Mouse (Mus musculus) left cerebral cortex, postnatal 14 days (tissue): ENCODE data around the gene Dcdc2a. TPM values are rescaled to one million over a fixed set of nuclear protein-coding genes. Genes with fewer than 3 reads are reported as not detected.

Experiments
- DNase-seq, 2 experiments: peaks; one replicate each; pipeline ENCODE4 v3.0.0; 2021 to 2022; ENCODE audit warnings: low spot score in 2 of 2, mixed read lengths in 1 of 2
- intact Hi-C: fragments of 180-260 bp; cut with DNase I; formaldehyde crosslinking; loops from one replicate; pipeline ENCODE4 v1.15.1; 2025
- total RNA-seq, 2 experiments: library from RNA; stranded (reverse); gene quantifications; 2 replicates each; pipeline ENCODE4 v1.2.3; 2021

Dcdc2a gene
- total RNA-seq, 2 experiments from 2014 or later, result 3.5 to 8.5 TPM

DNA sequence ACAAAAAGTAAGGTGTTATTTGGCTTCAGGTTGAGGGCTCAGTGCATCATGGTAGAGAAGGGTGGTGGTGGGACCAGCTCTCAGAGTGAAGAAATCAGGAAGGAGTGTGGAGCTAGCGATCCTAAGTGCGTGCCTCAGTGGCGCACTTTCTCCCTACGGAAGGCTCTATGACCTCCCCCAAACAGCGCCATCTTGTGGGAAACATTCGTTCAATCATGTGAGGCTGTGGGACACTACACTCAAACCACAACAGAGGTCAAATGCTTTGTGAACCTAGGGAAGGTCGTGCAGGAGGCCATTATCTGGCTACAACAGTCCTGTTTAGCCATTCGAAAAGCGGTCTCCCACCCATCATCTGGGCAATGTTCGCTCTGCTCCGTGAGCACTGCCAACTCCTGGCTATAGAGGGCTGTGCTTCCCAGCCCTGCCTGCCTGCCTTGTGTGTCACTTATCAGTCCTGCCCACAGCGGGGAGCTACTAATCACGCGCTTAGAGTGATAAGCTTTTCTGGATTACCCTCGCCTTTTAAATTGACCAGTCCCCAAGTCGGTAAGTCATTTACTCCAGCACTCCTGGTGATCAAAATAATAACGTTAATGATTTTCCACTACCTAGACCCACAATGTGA, 94.5 kb downstream of the Dcdc2a start:
- intact Hi-C loops, result no loop called here
- no peak for DNase-seq

DNA sequence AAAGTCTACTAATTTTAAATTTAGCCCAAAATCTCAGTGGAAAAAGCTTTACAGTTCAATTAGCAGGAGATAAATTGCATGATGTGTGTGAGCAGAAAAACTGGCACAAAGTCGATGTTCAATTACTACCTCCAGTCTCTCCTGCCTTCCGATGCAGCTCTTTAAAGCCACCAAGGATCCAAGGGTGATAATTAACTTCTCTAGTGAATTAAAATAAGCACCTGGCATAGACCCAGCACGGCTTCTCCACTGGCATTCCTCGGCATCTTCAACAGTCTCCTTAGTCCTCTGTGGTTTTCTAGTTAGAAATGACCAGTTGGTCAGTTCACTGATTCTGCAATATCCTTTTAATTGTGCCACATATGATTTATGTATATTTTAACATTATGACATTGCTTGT, 95.1 kb downstream of the Dcdc2a start:
- intact Hi-C loops, result no loop called here
- no peak for DNase-seq

DNA sequence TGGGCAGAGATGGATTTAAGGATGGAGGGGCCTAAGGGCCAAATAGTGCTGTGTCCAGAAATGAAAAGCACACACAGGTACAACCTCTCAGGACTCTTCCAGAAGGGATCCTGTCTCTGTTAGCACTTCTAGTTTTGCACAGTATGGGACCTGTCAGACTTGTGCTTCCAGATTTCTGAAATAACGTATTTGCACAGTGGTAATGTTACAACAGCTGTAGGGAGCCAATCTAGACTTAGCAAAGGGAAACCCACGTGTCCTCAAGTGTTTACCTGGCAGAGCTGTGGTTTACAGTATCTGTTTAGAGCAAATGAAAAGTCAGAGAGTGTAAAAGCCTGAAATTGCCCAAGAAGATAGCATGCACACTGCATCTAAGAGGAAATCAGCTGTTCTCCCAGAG, 104.1 kb downstream of the Dcdc2a start:
- intact Hi-C loops, result no loop called here
- no peak for DNase-seq

DNA sequence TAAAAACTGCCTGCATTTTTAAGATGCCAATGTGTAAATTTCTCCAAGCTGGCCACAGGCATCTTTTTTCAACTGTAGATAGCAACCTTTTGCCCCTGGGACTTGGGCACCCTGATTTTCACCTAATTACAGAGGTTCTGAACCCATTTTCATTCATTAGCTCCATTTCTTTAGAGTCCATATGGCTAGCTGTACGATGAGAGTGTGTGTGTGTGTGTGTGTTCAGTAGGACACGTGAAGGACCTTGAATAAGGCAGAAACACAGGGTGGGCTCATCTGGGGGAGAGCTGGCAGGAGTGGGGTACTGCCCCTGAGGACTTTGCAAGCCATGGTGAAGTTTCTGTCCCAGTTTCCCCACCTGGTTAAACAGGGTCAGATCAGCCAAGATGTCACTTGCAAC, 105.0 kb downstream of the Dcdc2a start:
- no peak for DNase-seq
- intact Hi-C loops, result no loop called here

DNA sequence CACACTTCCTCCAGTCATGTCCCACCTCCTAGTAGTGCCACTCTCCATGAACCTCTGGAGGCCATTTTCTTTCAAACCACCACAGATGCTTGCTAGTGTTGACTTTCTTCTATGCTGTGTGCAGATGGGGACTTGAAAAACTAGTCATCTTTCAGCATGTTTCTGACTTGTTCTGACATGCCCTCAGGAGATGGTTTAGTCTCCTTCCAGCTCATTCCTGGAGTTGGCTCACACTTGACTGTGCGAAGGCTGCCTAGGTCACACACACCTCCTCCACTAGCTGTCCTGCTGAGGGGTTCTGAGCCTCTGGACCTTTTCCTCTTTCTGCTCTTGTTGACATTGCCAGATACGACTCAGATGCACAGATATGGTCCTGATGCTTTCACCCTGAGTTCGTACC, 106.8 kb downstream of the Dcdc2a start:
- no peak for DNase-seq
- intact Hi-C loops, result no loop called here

DNA sequence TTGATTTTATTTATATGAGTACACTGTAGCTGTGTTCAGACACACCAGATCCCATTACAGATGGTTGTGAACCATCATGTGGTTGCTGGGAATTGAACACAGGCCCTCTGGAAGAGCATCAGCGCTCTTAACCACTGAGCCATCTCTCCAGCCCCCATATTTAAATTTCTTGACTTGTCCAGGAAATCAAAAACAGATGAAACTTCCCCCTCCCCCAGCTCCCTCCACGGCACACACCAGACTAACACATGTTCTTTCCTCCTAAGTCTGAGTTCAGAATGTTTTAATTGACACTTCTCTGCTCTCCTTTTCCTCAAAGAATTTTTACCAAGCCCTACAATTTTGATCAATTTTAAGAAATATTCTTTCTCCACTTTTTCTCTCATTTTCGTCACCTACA, 113.1 kb downstream of the Dcdc2a start:
- intact Hi-C loops, result no loop called here
- DNase-seq, result no peak

DNA sequence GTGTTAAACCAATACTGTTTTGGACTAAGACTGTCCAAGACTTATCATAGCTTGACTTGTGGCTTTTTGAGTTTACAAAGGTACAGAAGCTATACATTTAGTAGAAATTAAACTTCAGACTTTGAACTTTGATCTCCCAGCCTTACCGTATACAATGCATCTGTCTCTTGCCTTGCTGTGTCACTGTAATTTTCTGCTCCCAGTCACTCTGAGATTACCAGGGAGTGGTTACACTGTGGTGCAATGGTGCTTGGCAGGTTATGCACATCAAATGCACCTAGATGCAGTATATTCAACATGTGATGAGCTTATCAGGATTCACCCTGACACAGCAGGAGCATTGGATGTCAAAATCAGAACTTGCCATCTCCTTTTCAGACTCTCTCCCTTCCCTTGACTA, 122.0 kb downstream of the Dcdc2a start:
- DNase-seq, result no peak
- intact Hi-C loops, result no loop called here

DNA sequence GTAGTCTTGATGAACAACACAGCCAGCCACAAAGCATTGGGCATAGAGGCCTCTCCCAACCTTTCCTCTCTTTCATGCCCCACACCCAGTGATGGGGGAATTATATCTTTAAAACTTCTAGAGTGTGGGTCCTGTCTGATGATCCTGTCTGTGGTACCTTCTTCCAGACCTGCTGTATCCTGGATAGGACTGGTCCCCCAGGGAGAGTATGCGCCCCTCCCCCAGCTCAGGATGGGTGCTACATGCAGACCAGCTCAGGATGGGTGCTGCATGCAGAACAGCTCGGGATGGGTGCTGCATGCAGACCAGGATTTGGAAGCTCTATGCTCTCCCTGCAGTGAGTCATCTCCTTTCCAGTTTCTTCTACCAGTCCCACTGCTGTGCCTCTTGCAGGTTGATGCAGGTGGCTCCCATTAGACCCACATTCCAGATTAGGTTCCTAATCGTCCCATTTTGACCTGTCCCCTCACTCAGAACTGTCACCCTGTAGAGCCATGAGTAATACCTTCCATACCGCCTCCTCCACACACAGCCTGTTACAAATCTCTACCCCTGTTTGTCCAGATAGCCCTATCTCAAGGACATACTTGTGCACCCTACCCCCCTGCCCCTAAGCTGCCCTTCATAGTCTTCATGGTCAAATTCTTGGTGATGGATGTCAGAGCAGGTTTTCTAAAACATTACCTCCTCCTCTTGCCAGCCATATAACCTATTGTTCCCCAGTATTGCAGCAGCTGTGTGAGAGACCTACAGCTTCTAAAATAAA, 122.6 kb downstream of the Dcdc2a start:
- no peak for DNase-seq
- intact Hi-C loops, result no loop called here

DNA sequence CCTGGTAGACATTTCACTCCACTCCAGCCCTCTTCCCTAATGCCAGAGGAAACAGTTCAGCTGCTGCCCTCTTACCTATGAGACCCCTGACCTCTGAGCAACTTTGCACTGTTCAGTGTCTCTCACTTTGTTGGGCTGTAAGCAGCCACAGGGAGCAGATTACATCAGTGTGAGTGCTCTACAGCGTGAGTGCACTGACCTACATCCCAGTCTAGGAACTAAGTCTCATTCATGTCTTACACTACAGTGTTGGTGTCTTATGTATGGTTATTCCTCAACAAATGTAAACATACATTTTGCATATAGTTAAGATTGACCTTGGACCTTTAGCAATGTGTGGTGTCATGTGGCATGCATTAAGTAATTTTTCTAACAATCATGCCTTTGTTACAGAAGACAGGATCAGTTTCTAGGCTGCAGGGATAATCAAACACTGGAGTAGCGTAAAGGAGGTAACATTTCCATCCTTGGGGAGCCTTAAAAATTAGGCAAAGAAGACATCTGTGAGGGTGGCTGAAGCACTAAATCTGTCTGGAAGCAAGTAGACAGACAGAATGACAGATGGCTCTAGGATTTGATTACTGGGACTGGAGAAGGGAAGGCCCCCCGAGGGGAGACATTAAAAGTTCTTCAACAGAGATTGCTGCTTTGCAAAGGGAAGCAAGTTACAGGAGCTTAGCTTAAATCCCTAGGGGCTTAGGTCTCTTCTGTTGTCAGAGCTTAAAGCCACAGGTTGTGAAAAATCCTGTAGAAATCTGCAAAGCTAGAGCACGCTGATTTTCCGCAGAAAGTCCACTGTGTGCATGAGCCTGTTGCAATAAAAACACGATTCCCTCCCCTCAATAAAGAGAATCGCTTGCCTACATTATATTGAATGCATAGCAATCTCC, 130.9 kb downstream of the Dcdc2a start:
- no peak for DNase-seq
- intact Hi-C loops, result no loop called here

DNA sequence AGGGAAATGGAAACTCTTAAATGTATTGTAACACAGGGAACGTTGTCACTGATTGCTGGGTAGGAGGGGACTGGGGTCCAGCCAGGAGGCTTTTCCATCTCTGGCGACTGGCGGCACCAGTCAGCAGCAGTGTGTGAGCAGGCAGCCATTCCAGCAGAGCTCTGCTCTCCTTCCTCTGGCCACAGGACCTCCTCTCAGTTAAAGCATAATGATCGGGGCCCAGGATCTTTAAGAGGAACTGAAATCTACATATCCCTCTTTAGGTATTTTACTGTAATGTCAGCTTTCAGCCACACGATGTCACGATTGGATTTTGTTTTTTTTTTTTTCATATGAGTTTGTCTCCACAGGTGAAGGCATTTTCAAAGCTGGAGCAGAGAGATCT, 131.5 kb downstream of the Dcdc2a start:
- DNase-seq, result peak; percentile 30 to 40
- intact Hi-C loops, result no loop called here

DNA sequence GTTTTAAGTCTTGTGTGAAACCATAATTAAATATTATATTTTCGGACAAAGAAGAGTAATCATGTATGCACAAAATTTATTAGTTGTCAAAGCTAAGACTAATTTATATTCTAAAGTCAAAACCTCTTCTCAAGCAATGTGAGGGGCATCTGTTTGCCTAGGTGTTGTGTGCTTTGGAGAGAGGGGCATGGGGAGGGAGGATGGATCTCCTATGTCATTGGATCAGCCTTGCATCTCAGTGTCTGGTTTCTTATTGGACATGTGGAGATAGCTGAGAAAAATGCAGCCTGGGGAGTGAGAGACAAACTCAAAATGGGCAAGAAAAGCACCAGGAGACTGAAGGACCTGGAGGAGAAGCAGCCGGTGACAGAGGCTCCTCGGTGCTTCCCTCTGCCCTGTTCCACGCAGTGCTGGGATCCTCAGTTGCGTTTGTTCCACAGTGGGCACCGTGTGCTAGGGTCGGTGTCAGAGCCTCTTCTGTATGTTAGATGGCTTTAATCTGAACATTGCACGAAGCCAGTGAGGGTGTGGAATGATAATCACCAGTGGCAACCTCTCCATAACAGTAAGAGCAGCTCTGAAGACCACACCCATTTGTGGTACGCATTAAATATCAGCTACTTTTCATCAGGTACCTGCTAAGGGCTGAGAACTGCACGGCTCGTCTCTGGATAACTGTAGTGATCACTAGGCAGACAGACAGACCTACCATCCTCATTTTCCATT, 133.8 kb downstream of the Dcdc2a start:
- DNase-seq, result no peak
- intact Hi-C loops, result no loop called here

DNA sequence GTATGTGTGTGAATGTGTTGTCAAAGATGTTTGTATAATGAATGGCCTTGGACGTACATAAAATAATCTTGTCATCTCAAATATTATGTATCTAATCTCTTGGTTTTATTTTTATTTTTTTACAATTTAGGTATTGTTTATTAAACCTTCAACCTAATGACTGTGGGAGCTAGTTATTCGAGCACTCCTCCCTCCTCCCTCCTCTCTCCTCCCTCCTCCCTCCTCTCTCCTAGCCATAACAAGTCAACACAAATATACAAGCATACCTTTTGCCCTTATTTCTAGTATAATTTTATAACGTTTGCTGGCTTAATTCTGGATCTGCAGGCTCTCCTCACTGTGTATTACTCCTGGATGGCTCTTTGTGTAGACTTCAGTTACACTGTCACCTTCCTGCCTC, 134.4 kb downstream of the Dcdc2a start:
- no peak for DNase-seq
- intact Hi-C loops, result no loop called here

DNA sequence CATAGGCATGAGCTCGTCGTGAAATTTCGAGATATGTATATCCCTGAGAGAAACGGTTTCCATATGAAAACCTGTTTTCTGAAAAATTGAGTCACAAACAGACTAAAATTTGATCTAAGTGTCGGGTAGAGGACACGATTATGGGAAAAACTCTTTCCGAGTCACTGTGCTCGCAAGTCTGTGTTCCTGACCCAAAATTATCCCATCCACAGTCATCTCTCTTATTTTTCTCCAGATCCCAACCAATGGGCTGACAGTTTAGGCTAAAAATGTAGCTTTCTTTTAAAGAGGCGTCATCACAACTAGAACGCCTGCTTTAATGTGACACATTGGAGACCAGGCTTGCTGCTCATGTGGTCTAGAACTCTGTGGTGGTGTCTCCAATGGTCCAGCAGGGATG, 139.9 kb downstream of the Dcdc2a start:
- intact Hi-C loops, result no loop called here
- DNase-seq, result peak; percentile 30 to 45

DNA sequence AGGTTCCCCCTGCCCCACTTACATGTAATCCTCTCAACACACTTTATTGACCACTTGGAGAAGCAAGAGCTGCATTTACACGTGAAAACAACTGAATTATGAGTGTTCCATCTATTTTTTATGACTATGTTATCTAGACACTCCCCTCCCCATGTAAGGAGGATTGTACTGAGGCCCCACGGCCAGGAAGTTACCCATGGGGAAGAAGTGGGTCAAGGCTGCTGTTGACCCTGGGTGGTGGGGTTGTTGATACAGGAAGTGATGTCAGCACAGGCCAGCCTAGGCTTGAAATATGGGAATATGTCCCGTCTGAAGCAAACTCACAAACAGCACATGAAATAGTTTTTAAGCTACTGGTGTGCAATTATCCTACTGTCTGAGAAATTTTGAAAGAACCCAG, 144.1 kb downstream of the Dcdc2a start:
- DNase-seq, result no peak
- intact Hi-C loops, result no loop called here

DNA sequence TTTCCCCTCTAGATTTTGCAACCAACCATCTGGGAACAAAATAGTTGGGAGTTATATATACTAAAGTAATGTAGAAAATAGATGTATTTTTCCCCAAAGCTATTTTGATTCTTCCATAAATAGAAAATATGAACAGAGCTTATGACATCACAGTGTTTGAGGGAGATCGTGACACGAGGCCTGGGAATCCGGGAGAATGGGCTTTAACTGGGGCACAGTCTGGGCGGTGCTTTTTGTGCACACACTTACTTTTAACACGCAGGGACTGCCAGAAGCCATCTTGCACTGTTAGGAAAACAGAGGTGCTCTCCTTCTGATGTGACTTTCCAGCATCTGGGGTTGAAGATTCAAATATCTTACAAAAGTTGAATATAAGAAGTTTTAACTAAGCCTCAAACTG, 151.1 kb downstream of the Dcdc2a start:
- no peak for DNase-seq
- intact Hi-C loops, result no loop called here

DNA sequence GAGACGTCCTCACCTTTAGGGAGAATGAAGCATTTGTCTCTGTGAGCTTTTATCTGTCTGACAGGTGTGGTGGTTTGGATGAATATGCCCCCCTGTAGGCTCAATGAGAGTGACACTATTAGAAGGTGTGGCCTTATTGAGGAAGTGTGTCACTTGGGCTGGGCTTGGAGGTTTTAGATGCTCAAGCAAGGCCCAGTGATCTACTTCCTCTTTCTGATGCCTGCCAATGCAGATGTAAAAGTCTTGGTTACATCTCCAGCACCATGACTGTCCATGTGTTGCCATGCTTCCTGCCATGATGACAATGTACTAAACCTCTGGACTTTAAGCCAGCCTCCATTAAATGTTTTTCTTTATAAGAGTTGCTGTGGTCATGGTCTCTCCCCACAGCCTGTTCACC, 162.6 kb downstream of the Dcdc2a start:
- DNase-seq, result no peak
- intact Hi-C loops, result no loop called here

DNA sequence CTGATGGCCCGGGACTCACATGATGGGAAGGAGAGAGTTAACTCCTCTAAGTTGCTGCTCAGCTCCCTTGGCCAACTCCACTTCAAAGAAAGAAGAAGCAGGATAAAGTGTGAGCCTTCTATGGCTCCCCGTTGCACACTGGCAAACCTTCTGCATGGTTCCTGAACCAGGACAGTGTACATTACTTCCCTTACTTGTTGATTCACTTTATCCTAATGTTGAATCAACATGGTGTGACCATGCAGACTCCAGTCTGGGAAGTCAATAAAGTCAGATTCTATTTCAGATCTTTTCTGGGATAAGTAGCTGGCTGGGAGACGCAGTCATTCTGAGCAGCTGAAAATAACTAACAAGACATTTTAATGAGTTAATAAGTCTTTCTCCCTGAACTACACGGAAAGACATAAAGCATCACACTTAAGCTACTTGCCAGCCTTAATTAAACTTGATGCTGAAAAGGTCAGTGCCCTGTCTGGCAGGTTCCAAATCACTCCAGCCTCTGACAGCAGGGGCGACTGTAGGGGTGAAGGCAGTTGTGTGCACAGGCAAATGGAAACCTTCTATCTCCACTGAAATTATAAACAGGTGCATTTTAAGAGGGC, 164.5 kb downstream of the Dcdc2a start:
- intact Hi-C loops, result no loop called here
- no peak for DNase-seq

DNA sequence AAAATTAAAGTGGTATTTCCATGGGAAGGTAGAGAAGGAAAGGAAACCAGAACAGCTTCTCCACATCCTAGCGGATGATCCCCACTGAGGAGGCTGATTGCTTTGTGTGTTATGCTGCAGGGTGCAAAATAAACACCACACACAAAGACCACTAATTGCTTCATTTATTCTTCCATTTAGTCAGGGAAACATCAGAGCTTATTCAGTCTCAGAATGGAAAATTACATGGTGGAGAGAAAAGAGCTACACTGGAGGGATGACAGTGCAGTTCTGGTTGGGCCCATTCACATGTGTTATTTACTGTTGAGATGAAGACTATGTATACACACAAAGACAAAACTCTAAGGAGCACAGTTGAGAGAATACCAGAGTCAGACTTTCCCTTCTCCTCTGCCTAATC, 196.1 kb downstream of the Dcdc2a start:
- intact Hi-C loops, result no loop called here
- no peak for DNase-seq

DNA sequence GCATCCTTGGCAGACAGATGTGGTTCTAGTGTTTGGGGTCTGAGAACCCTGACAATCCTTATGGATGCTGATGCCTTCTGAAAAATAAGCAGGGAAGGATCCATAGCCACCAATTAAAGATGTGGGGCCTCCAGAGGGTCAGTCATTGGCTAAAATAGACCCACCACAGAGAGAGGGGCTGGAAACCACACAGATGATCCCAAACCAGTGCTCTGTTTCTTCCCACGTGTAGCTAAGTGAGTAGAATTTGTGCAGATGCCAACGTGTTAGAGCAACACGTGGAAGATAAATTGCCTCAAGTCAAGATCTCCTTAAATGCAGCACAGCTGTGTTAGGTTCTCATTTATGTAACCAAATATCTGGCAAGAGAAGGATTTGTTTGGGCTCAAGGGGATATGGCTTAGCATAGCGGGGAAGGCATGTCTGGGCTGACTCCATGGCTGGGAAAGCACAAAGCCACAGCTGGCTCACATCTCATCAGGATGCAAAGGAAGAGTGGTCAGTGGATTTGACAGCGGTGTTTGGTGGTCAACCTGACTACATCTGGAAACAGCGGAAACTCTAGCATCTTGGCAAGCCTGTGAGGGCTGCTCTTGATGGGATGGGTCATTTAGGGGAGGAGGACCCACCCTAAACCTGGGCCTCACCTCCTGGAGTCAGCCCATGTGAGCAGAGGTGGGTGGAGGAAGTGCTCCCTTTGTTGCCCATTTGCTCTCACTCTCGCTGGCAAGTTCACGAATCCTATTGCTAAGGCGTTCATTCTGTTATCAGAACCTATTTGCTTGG, 198.9 kb downstream of the Dcdc2a start:
- no peak for DNase-seq
- intact Hi-C loops, result no loop called here
